Mouse (Mus musculus) spleen, adult 2 months (tissue): ENCODE data around the gene Ddost. TPM values are rescaled to one million over a fixed set of nuclear protein-coding genes. Genes with fewer than 3 reads are reported as not detected.
A peak's percentile ranks its signal among the peaks of the same experiment; 100 is the strongest.

ENCODE experiments used
- DNase-seq, 2 experiments: peaks; one replicate each; pipeline versions ENCODE4 v3.0.0 to v3.0.0-alpha.2; 2012 to 2021; ENCODE audit warnings: low spot score in 2 of 2, low read depth in 1 of 2
- H3K27ac ChIP-seq: fragments of 200-500 bp; 2 replicates; pipeline ENCODE4 v1.5.1; 2012; ENCODE audit warnings: low read length, inconsistent platforms; ENCODE audit not compliant: insufficient read depth
- H3K27me3 ChIP-seq: fragments of 200-500 bp; 2 replicates; pipeline ENCODE4 v1.6.1; 2012; ENCODE audit warnings: mild to moderate bottlenecking, moderate library complexity, low read length, inconsistent platforms; ENCODE audit not compliant: control insufficient read depth, insufficient read depth
- H3K36me3 ChIP-seq: fragments of 200-500 bp; 2 replicates; pipeline ENCODE4 v1.6.1; 2012; ENCODE audit warnings: mild to moderate bottlenecking, low read length, inconsistent platforms; ENCODE audit not compliant: control insufficient read depth, insufficient read depth
- H3K4me1 ChIP-seq: fragments of 200-500 bp; 2 replicates; pipeline ENCODE4 v1.6.1; 2011; ENCODE audit warnings: inconsistent platforms; ENCODE audit not compliant: control insufficient read depth, insufficient read depth, insufficient read length
- H3K4me3 ChIP-seq: fragments of 200-500 bp; 2 replicates; pipeline ENCODE4 v1.5.1; 2011; ENCODE audit warnings: mild to moderate bottlenecking, inconsistent platforms; ENCODE audit not compliant: insufficient read depth, insufficient read length; ENCODE audit errors: extremely low read depth
- CTCF ChIP-seq: fragments of 200-500 bp; IDR thresholded peaks from 2 replicates; pipeline ENCODE4 v1.5.1; 2011; ENCODE audit warnings: mild to moderate bottlenecking, inconsistent platforms; ENCODE audit not compliant: insufficient read depth, insufficient read length, insufficient replicate concordance; ENCODE audit errors: extremely low read depth
- POLR2A ChIP-seq: fragments of 200-500 bp; IDR thresholded peaks from 2 replicates; pipeline ENCODE4 v1.6.1; 2011; ENCODE audit warnings: low read depth, low read length, inconsistent platforms
- WGBS: fragments of 180-500 bp; shearing (Covaris S2); methylation state at CpG from one replicate; pipeline ENCODE4 v1.1.7; 2018; 5-methylcytosine and 5-hydroxymethylcytosine counted together
- polyA plus RNA-seq: library from polyadenylated mRNA; depleted of rRNA; stranded (reverse); fragments of >200 nt; gene quantifications from 2 replicates; pipeline ENCODE4 v1.2.3, GENCODE M21; 2012

The Ddost gene
- polyA plus RNA-seq, 1 experiment = 106 TPM

DNA sequence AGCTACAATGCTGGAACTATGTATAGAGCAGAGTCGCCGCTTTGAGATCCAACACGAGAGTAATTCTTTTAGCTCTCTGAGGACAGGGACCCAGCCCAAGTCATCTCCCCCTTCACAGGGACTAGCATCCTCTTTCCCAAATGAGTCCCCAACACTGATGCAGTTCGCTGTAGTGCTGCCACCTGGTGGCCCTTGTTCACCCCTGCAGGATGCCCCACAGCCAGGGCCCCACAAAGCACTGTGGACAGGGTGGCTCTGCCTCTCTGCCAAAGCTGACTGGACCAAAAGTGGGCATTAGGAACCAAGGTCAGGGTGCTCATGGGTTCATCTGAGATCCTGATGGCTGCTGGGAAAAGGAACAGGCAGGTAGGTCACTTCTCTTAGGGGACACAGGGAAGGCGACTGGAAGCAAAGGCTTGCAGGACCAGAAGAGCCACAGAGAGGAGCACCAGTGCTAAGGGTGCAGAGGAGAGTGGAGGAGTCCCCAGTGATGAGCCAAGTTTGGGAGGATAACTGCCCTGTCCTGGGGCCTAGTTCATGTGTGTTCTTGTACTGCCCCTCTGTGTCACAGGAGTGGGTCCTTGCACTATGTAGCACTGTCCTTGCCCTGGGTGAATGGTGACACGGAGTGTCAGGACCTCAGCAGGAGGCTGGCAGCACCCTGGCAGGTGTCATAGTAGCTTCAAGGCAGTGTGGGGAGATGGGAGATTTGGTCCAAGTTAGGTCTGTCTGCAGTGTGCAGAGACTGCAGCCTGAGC is 14.2 kb downstream of the Ddost start:
- Histone ChIP-seq H3K36me3 (peaks cover 15% of the 10 kb centered on the region; the same call in 1 of the 2 replicates), H3K4me3 (no peak overlapping the region), H3K27me3 (no peaks in the 10 kb centered on the region), H3K27ac (no peak overlapping the region), H3K4me1 (no peaks in the 10 kb centered on the region)
- TF ChIP-seq POLR2A (no peak), CTCF (peak; percentile 78; the same call in 1 of the 2 replicates)
- peak in 1 of 2 experiments; percentile 45 for DNase-seq
- 67% methylated on average over 6 of the region's 6 CpGs for WGBS

- peaks cover 8% of the 10 kb centered on the region; the same call in 1 of the 2 replicates for H3K36me3 ChIP-seq
- DNase-seq = peak; percentile 62 to 68
- H3K4me3 ChIP-seq = no peak overlapping the region
- H3K4me1 ChIP-seq = no peaks in the 10 kb centered on the region
- no peaks in the 10 kb centered on the region for H3K27me3 ChIP-seq
- no peak for TF ChIP-seq POLR2A
- TF ChIP-seq CTCF = peak; percentile 100; the same call in 1 of the 2 replicates
- 36% methylated on average over 10 of the region's 10 CpGs for WGBS
- no peak overlapping the region for H3K27ac ChIP-seq
Measured at GRCm38 (mm10) chr4:138319508-138319907, 15.0 kb downstream of the Ddost start.

DNA sequence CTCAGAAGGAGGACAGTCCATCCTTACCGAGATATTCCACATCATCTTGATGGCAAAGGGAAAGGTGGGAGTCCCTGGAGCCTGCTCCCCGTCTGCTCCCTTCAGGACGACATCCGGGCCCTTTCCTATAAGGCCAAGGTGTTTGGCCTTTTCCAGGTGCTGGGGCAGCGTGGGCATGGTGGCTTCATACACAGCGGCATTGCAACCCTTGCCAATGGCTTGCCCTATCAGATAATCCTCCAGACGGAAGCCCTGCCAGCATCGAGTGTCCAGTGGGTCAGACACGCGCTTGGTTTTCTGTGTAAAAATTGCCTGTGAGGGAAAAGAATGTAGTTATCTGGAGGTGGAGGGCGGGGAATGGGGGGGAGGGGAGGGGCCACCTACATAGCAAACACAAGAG is 16.2 kb downstream of the Ddost start:
- Histone ChIP-seq H3K27me3 (no peaks in the 10 kb centered on the region), H3K4me1 (peaks cover 5% of the 10 kb centered on the region; the same call in 1 of the 2 replicates), H3K36me3 (peaks cover 6% of the 10 kb centered on the region; the same call in 1 of the 2 replicates), H3K4me3 (no peak overlapping the region), H3K27ac (no peak overlapping the region)
- WGBS = 92% methylated on average over 11 of the region's 11 CpGs
- TF ChIP-seq POLR2A (no peak), CTCF (no peak)
- no peak for DNase-seq

GRCm38 (mm10) chr4:138321488-138321887 is 17.0 kb downstream of the Ddost start:
- DNase-seq = no peak
- H3K36me3 ChIP-seq = peaks cover 4% of the 10 kb centered on the region; the same call in 1 of the 2 replicates
- no peak overlapping the region for H3K27ac ChIP-seq
- no peak overlapping the region for H3K4me3 ChIP-seq
- H3K4me1 ChIP-seq = peaks cover 5% of the 10 kb centered on the region; the same call in 1 of the 2 replicates
- TF ChIP-seq CTCF (no peak), POLR2A (no peak)
- no peaks in the 10 kb centered on the region for H3K27me3 ChIP-seq
- WGBS = 80% methylated on average over 7 of the region's 7 CpGs

- Histone ChIP-seq H3K27ac (no peak overlapping the region), H3K4me1 (peaks cover 5% of the 10 kb centered on the region; the same call in 1 of the 2 replicates), H3K27me3 (no peaks in the 10 kb centered on the region), H3K36me3 (peaks cover 3% of the 10 kb centered on the region; the same call in 1 of the 2 replicates), H3K4me3 (no peak overlapping the region)
- 84% methylated on average over 4 of the region's 4 CpGs for WGBS
- no peak for TF ChIP-seq CTCF
- DNase-seq = no peak
Measured at GRCm38 (mm10) chr4:138322692-138323091, 18.2 kb downstream of the Ddost start.

- 0 out of 2 replicates have a peak, but pooled peaks cover 2% of the 10 kb centered on the region for H3K36me3 ChIP-seq
- no peaks in the 10 kb centered on the region for H3K27me3 ChIP-seq
- DNase-seq = no peak
- no peak overlapping the region for H3K27ac ChIP-seq
- peaks cover 5% of the 10 kb centered on the region; the same call in 1 of the 2 replicates for H3K4me1 ChIP-seq
- TF ChIP-seq POLR2A (no peak), CTCF (no peak)
- 82% methylated on average over 4 of the region's 4 CpGs for WGBS
- H3K4me3 ChIP-seq = no peak overlapping the region
Measured at GRCm38 (mm10) chr4:138323753-138324152, 19.2 kb downstream of the Ddost start.

- Histone ChIP-seq H3K4me3 (no peak overlapping the region), H3K36me3 (0 out of 2 replicates have a peak, but pooled peaks cover 2% of the 10 kb centered on the region), H3K27me3 (no peaks in the 10 kb centered on the region), H3K27ac (no peak overlapping the region), H3K4me1 (peaks cover 5% of the 10 kb centered on the region; the same call in 1 of the 2 replicates)
- WGBS = 91% methylated on average over 3 of the region's 3 CpGs
- TF ChIP-seq CTCF = no peak
- TF ChIP-seq POLR2A = no peak
- DNase-seq = no peak
Measured at GRCm38 (mm10) chr4:138324451-138324850, 19.9 kb downstream of the Ddost start.
